Mouse (Mus musculus) kidney, embryonic 14.5 days (tissue): Measurements from ENCODE around the gene Rsrc1. TPM values are rescaled to one million over a fixed set of nuclear protein-coding genes. Genes with fewer than 3 reads are reported as not detected.

Experiments
- polyA plus RNA-seq: library from polyadenylated mRNA; unstranded; fragments of >200 nt; fragmentation: Nextera tagmentation; extraction: Ambion mirVana; gene quantifications from 2 replicates; pipeline ENCODE4 v1.2.1, GENCODE M21; 2014

Rsrc1 gene
- polyA plus RNA-seq, 1 experiment from 2014 or later = 38.5 TPM

Other genes starting within 250 kb of the Rsrc1 start
- gene Shox2, start 381 bp downstream of the Rsrc1 start, polyA plus RNA-seq = 0.16 TPM in 1 of 2 replicates, not detected in the other